ENCODE assay signal across 8 mouse cellular contexts in the genomic region with DNA sequence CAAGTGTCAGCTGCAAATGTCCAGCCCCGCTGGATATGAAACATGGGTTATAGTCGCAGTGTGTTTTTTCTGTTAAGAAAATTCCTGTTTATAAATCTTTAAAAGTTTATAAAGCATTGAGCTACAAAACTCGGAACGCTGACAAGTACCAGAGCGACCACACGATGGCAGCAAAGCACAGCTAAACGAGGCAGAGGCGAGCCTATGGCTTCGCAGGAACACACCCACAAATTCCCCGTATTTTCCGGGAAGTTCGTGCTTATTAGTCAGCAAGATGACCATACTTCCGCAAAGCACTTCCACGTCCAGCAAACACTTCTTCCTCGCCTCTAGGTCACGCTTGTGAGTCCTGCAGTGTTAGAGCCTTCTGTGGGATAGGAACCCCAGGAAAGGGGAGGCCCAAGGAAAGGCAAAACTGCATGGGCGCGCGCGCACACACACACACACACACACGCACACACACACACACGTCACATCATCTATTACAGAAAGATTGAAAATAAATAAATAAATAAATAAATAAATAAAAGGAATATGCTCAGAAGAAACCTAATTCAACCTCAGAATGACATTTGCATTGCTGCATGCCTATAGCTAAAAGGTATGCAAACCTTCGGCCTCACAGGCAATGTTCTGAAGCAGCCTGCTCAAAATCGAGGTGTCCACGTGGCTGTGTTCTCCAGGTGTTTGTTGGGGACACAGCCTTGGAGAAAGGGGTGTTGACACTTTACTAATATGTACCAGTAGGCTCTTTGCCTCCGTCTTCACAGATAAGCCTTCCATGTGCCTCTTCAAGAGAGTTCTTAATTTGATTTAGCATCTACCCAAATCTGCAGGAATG.
A peak's percentile ranks its signal among the peaks of the same experiment; 100 is the strongest.
DNase-seq lines count a peak whose midpoint lies in the region; ATAC-seq and TF ChIP-seq lines count a peak whose summit lies in the region.

No protein-coding gene starts in this region.

- no peaks in the 10 kb centered on the region for H3K36me3 ChIP-seq in embryonic facial prominence, embryonic 12.5 days
- no peaks in the 10 kb centered on the region for H3K36me3 ChIP-seq in heart, adult 2 months (ENCODE audit: control insufficient read depth, insufficient read depth, low read length)
- no peaks in the 10 kb centered on the region for H3K36me3 ChIP-seq in kidney, adult 2 months (ENCODE audit: control insufficient read depth, insufficient read depth, low read length)
- no peaks in the 10 kb centered on the region for H3K36me3 ChIP-seq in limb, embryonic 10.5 days
- H3K36me3 ChIP-seq in midbrain, embryonic 12.5 days = no peaks in the 10 kb centered on the region
- H3K36me3 ChIP-seq in stomach, embryonic 16.5 days (ENCODE audit: control insufficient read depth, insufficient read depth, low read length) = no peaks in the 10 kb centered on the region

- no peak; the same call in 1 of the 2 replicates for ATAC-seq in embryonic facial prominence, embryonic 12.5 days (ENCODE audit: insufficient number of reproducible peaks, insufficient read depth, low FRiP score, low TSS enrichment)
- peak; percentile 71 for ATAC-seq in midbrain, embryonic 12.5 days (ENCODE audit: low FRiP score, low read depth)
- ATAC-seq in stomach, embryonic 16.5 days (ENCODE audit: insufficient read depth, low FRiP score) = peak; percentile 37; the same call in 1 of the 2 replicates

- TF ChIP-seq POLR2A in heart, adult 2 months (IDR thresholded peaks at IDR 0.05; ENCODE audit: insufficient read depth, low read depth, low read length) = no peak
- no peak for TF ChIP-seq POLR2A in kidney, adult 2 months (IDR thresholded peaks at IDR 0.05; ENCODE audit: low read depth, low read length)

- DNase-seq in 3134 (ENCODE audit: extremely low read depth, insufficient read length, low spot score) = peak; percentile 42
- DNase-seq in adrenal gland, postnatal 36 days = peak; percentile 69 to 70
- DNase-seq in heart, adult 2 months = peak; percentile 46 to 70
- peak; percentile 51 for DNase-seq in kidney, adult 2 months
- DNase-seq in limb, embryonic 10.5 days (ENCODE audit: low spot score) = peak; percentile 83

- no peaks in the 10 kb centered on the region for H3K4me1 ChIP-seq in embryonic facial prominence, embryonic 12.5 days
- no peaks in the 10 kb centered on the region; the same call in 1 of the 2 replicates for H3K4me1 ChIP-seq in heart, adult 2 months (ENCODE audit: control insufficient read depth, insufficient read depth, low read length)
- no peaks in the 10 kb centered on the region for H3K4me1 ChIP-seq in kidney, adult 2 months (ENCODE audit: control insufficient read depth, insufficient read depth, low read length)
- no peaks in the 10 kb centered on the region for H3K4me1 ChIP-seq in limb, embryonic 10.5 days
- H3K4me1 ChIP-seq in midbrain, embryonic 12.5 days = 0 out of 2 replicates have a peak, but pooled peaks cover 3% of the 10 kb centered on the region
- H3K4me1 ChIP-seq in stomach, embryonic 16.5 days (ENCODE audit: control insufficient read depth, insufficient read depth, low read length) = no peaks in the 10 kb centered on the region

- H3K9me3 ChIP-seq in embryonic facial prominence, embryonic 12.5 days = no peaks in the 10 kb centered on the region
- no peaks in the 10 kb centered on the region for H3K9me3 ChIP-seq in limb, embryonic 10.5 days (replicated peaks)
- H3K9me3 ChIP-seq in midbrain, embryonic 12.5 days = no peaks in the 10 kb centered on the region
- no peaks in the 10 kb centered on the region for H3K9me3 ChIP-seq in stomach, embryonic 16.5 days (replicated peaks; ENCODE audit: control insufficient read depth, low read length)

- H3K9ac ChIP-seq in embryonic facial prominence, embryonic 12.5 days = 0 out of 2 replicates have a peak overlapping the region, but pooled peaks have one; percentile 7
- H3K9ac ChIP-seq in heart, adult 2 months (ENCODE audit: low read depth, low read length) = no peak overlapping the region
- no peak overlapping the region; the same call in 1 of the 2 replicates for H3K9ac ChIP-seq in midbrain, embryonic 12.5 days (replicated peaks)
- H3K9ac ChIP-seq in stomach, embryonic 16.5 days (ENCODE audit: low read length) = peak overlapping the region; percentile 65; the same call in 1 of the 2 replicates

- TF ChIP-seq EP300 in heart, adult 2 months (IDR thresholded peaks at IDR 0.05; ENCODE audit: insufficient read depth, low read depth, low read length) = 0 out of 2 replicates have a peak, but pooled peaks have one; percentile 42

- H3K4me3 ChIP-seq in embryonic facial prominence, embryonic 12.5 days = peak overlapping the region; percentile 26; the same call in 1 of the 2 replicates
- H3K4me3 ChIP-seq in heart, adult 2 months = no peak overlapping the region
- peak overlapping the region; percentile 32; the same call in 1 of the 2 replicates for H3K4me3 ChIP-seq in kidney, adult 2 months (ENCODE audit: insufficient read depth, low read depth, low read length)
- H3K4me3 ChIP-seq in limb, embryonic 10.5 days = peak overlapping the region; percentile 40
- peak overlapping the region; percentile 26 for H3K4me3 ChIP-seq in midbrain, embryonic 12.5 days
- peak overlapping the region; percentile 39 for H3K4me3 ChIP-seq in stomach, embryonic 16.5 days (replicated peaks; ENCODE audit: low read length)

- peaks cover 4% of the 10 kb centered on the region; the same call in 1 of the 2 replicates for H3K27me3 ChIP-seq in embryonic facial prominence, embryonic 12.5 days
- H3K27me3 ChIP-seq in heart, adult 2 months (ENCODE audit: control insufficient read depth, insufficient read depth, low read length) = no peaks in the 10 kb centered on the region
- H3K27me3 ChIP-seq in kidney, adult 2 months (replicated peaks; ENCODE audit: control insufficient read depth, insufficient read depth, low read length) = no peaks in the 10 kb centered on the region
- peaks cover 3% of the 10 kb centered on the region; the same call in 1 of the 2 replicates for H3K27me3 ChIP-seq in limb, embryonic 10.5 days (ENCODE audit: low read depth, poor library complexity, severe bottlenecking)
- H3K27me3 ChIP-seq in midbrain, embryonic 12.5 days = no peaks in the 10 kb centered on the region
- H3K27me3 ChIP-seq in stomach, embryonic 16.5 days (ENCODE audit: control insufficient read depth, insufficient read depth, low read length) = no peaks in the 10 kb centered on the region

- no peaks in the 10 kb centered on the region for H3K79me2 ChIP-seq in heart, adult 2 months (replicated peaks; ENCODE audit: control insufficient read depth, insufficient read depth, low read length)

- no peak overlapping the region for H3K27ac ChIP-seq in embryonic facial prominence, embryonic 12.5 days
- no peak overlapping the region for H3K27ac ChIP-seq in heart, adult 2 months
- H3K27ac ChIP-seq in kidney, adult 2 months (ENCODE audit: insufficient read depth, low read depth, low read length) = no peak overlapping the region
- no peak overlapping the region for H3K27ac ChIP-seq in limb, embryonic 10.5 days
- no peak overlapping the region for H3K27ac ChIP-seq in midbrain, embryonic 12.5 days (replicated peaks)
- no peak overlapping the region for H3K27ac ChIP-seq in stomach, embryonic 16.5 days (ENCODE audit: low read length)

- TF ChIP-seq CTCF in heart, adult 2 months (IDR thresholded peaks at IDR 0.05) = peak; percentile 85
- TF ChIP-seq CTCF in kidney, adult 2 months (conservative IDR thresholded peaks at IDR 0.05; ENCODE audit: insufficient read depth, insufficient read length, low read depth, low read length) = peak; percentile 83

- H3K4me2 ChIP-seq in embryonic facial prominence, embryonic 12.5 days (replicated peaks) = peak overlapping the region; percentile 46
- peak overlapping the region; percentile 50 for H3K4me2 ChIP-seq in midbrain, embryonic 12.5 days (replicated peaks)
- H3K4me2 ChIP-seq in stomach, embryonic 16.5 days (ENCODE audit: low read depth, low read length) = peak overlapping the region; percentile 62

- intact Hi-C loops in heart, adult 2 months (cut with DNase I) = loop anchor here (1.0 to 5.0 kb wide), 2 partner anchors 200 to 969 kb away; no protein-coding TSS in a partner anchor

- WGBS in embryonic facial prominence, embryonic 12.5 days = 28% methylated on average over 26 of the region's 26 CpGs
- 23% methylated on average over 26 of the region's 26 CpGs for WGBS in heart, adult 2 months
- 27% methylated on average over 26 of the region's 26 CpGs for WGBS in kidney, adult 2 months
- 28% methylated on average over 26 of the region's 26 CpGs for WGBS in limb, embryonic 10.5 days
- 25% methylated on average over 26 of the region's 26 CpGs for WGBS in midbrain, embryonic 12.5 days
- 24% methylated on average over 26 of the region's 26 CpGs for WGBS in stomach, embryonic 16.5 days

Comparison
In these comparisons a context has a peak if more than half of its experiments do, and no peak if none do; other contexts are left out.
1. H3K9ac ChIP-seq: peak in embryonic facial prominence, embryonic 12.5 days (single experiment) and stomach, embryonic 16.5 days (single experiment); none in heart, adult 2 months (single experiment) and midbrain, embryonic 12.5 days (single experiment).
2. Peak in every context shown above with its lines, with median percentiles within 50 percentile points of each other: DNase-seq and H3K4me2 ChIP-seq.